Mouse (Mus musculus): ENCODE results near the gene Tmem110.

- no peak for TF ChIP-seq CTCF (IDR thresholded peaks at IDR 0.05; ENCODE audit: borderline replicate concordance, insufficient read depth, low read length)
- TF ChIP-seq POLR2A (IDR thresholded peaks at IDR 0.05; ENCODE audit: low read depth, low read length) = no peak
These were observed 96.8 kb downstream of the Tmem110 start for GRCm38 (mm10) chr14:30922053-30922670.
